Comparison of ENCODE assay signal across 11 mouse cellular contexts in the genomic region with DNA sequence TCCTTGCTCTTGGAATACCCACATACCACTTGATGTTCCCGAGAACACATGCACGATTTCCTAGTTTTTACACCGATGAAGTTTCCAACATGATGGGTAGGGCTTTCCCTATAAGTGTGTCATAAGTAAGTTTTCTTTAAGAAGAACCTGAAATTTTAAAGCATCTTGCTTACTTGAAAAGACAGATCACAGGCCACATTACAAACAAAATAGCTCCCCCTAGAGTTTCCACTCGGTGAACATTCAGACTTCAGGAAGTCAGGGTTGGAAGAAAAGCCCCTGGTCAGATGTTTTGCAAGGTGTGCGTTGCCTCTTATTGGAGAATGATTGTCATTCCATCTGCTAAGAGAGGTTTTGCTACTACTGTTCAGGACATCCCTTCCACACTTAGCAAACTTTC.
DNase-seq lines count a peak whose midpoint lies in the region; ATAC-seq lines count a peak whose summit lies in the region.
"Had no signal": no experiment of that assay in that cellular context is flagged by ENCODE, and none has a peak within 500 bp of the region (broad histone marks: within the 10 kb centered on the region; RNA-seq: fewer than 3 reads in every experiment).

No protein-coding gene starts in this region.

- peak; percentile 66 for DNase-seq in embryonic facial prominence, embryonic 11.5 days (ENCODE audit: low spot score)
- DNase-seq in embryonic facial prominence, embryonic 10.5 days (ENCODE audit: low spot score): no peak
- peak; percentile 34 for DNase-seq in limb, embryonic 11.5 days (ENCODE audit: low spot score)
- no peak for DNase-seq in limb, embryonic 10.5 days (ENCODE audit: low spot score)
- DNase-seq in embryo, embryonic 11.5 days (ENCODE audit: low read depth, low spot score): peak; percentile 24
- peak; percentile 46 for DNase-seq in lung, postnatal 14 days
- DNase-seq in B cell, adult 2 months: no peak

- 59% methylated on average over 5 of the region's 5 CpGs for WGBS in embryonic facial prominence, embryonic 11.5 days
- 61% methylated on average over 5 of the region's 5 CpGs for WGBS in embryonic facial prominence, embryonic 10.5 days
- WGBS in limb, embryonic 11.5 days: 68% methylated on average over 5 of the region's 5 CpGs
- 71% methylated on average over 5 of the region's 5 CpGs for WGBS in limb, embryonic 10.5 days

- H3K4me1 ChIP-seq in embryonic facial prominence, embryonic 11.5 days (ENCODE audit: control insufficient read depth, insufficient read depth, low read length): no peaks in the 10 kb centered on the region
- peaks cover 17% of the 10 kb centered on the region for H3K4me1 ChIP-seq in embryonic facial prominence, embryonic 10.5 days
- H3K4me1 ChIP-seq in limb, embryonic 11.5 days (ENCODE audit: control insufficient read depth, insufficient read depth, low read length): peaks cover 5% of the 10 kb centered on the region; the same call in 1 of the 2 replicates
- H3K4me1 ChIP-seq in limb, embryonic 10.5 days: peaks cover 15% of the 10 kb centered on the region

- no peaks in the 10 kb centered on the region for H3K9me3 ChIP-seq in embryonic facial prominence, embryonic 11.5 days (replicated peaks; ENCODE audit: control insufficient read depth, low read length)
- no peaks in the 10 kb centered on the region for H3K9me3 ChIP-seq in embryonic facial prominence, embryonic 10.5 days
- H3K9me3 ChIP-seq in limb, embryonic 11.5 days (ENCODE audit: control insufficient read depth, low read length): no peaks in the 10 kb centered on the region
- no peaks in the 10 kb centered on the region for H3K9me3 ChIP-seq in limb, embryonic 10.5 days (replicated peaks)
- H3K9me3 ChIP-seq: embryonic facial prominence, embryonic 15.5 days; limb, embryonic 13.5 days had no signal

- no peak overlapping the region for H3K4me3 ChIP-seq in embryonic facial prominence, embryonic 11.5 days (ENCODE audit: low read depth, low read length)
- H3K4me3 ChIP-seq in embryonic facial prominence, embryonic 10.5 days: no peak overlapping the region
- no peak overlapping the region for H3K4me3 ChIP-seq in limb, embryonic 11.5 days (ENCODE audit: low read depth, low read length)
- H3K4me3 ChIP-seq in limb, embryonic 10.5 days: no peak overlapping the region
- H3K4me3 ChIP-seq: embryonic facial prominence, embryonic 15.5 days; limb, embryonic 13.5 days had no signal

- no peaks in the 10 kb centered on the region for H3K27me3 ChIP-seq in embryonic facial prominence, embryonic 11.5 days (ENCODE audit: control insufficient read depth, insufficient read depth, low read length)
- H3K27me3 ChIP-seq in embryonic facial prominence, embryonic 10.5 days (replicated peaks; ENCODE audit: low read depth, poor library complexity, severe bottlenecking): no peaks in the 10 kb centered on the region
- no peaks in the 10 kb centered on the region for H3K27me3 ChIP-seq in limb, embryonic 11.5 days (ENCODE audit: control insufficient read depth, insufficient read depth, low read length)
- H3K27me3 ChIP-seq in limb, embryonic 10.5 days (ENCODE audit: low read depth, poor library complexity, severe bottlenecking): no peaks in the 10 kb centered on the region
- H3K27me3 ChIP-seq: CH12.LX; embryonic facial prominence, embryonic 15.5 days; limb, embryonic 13.5 days had no signal

- no peak overlapping the region for H3K9ac ChIP-seq in embryonic facial prominence, embryonic 11.5 days (replicated peaks; ENCODE audit: low read length)
- H3K9ac ChIP-seq in limb, embryonic 11.5 days (ENCODE audit: low read length): no peak overlapping the region
- H3K9ac ChIP-seq: embryonic facial prominence, embryonic 15.5 days; limb, embryonic 13.5 days had no signal

- no peak for ATAC-seq in embryonic facial prominence, embryonic 11.5 days (replicated peaks; ENCODE audit: insufficient number of reproducible peaks, low FRiP score, low TSS enrichment, low read depth)
- ATAC-seq in limb, embryonic 11.5 days (ENCODE audit: insufficient number of reproducible peaks, low FRiP score, low TSS enrichment, low read depth): no peak
- ATAC-seq in monocyte, adult 5-6 weeks (replicated peaks; ENCODE audit: insufficient number of reproducible peaks, low FRiP score, low TSS enrichment, poor library complexity, severe bottlenecking): no peak

- H3K36me3 ChIP-seq in embryonic facial prominence, embryonic 11.5 days (replicated peaks; ENCODE audit: control insufficient read depth, insufficient read depth, low read depth, low read length): no peaks in the 10 kb centered on the region
- no peaks in the 10 kb centered on the region for H3K36me3 ChIP-seq in embryonic facial prominence, embryonic 10.5 days (replicated peaks)
- H3K36me3 ChIP-seq in limb, embryonic 11.5 days (ENCODE audit: control insufficient read depth, insufficient read depth, low read length): no peaks in the 10 kb centered on the region
- no peaks in the 10 kb centered on the region for H3K36me3 ChIP-seq in limb, embryonic 10.5 days
- H3K36me3 ChIP-seq: embryonic facial prominence, embryonic 15.5 days; limb, embryonic 13.5 days had no signal

- H3K27ac ChIP-seq in embryonic facial prominence, embryonic 11.5 days (replicated peaks; ENCODE audit: low read depth, low read length): no peak overlapping the region
- H3K27ac ChIP-seq in embryonic facial prominence, embryonic 10.5 days (replicated peaks): no peak overlapping the region
- H3K27ac ChIP-seq in limb, embryonic 11.5 days (replicated peaks; ENCODE audit: low read depth, low read length): no peak overlapping the region
- no peak overlapping the region for H3K27ac ChIP-seq in limb, embryonic 10.5 days
- H3K27ac ChIP-seq: embryonic facial prominence, embryonic 15.5 days; limb, embryonic 13.5 days had no signal

- H3K4me2 ChIP-seq in embryonic facial prominence, embryonic 11.5 days (ENCODE audit: low read depth, low read length): no peak overlapping the region
- no peak overlapping the region for H3K4me2 ChIP-seq in limb, embryonic 11.5 days (ENCODE audit: low read depth, severe bottlenecking)
- H3K4me2 ChIP-seq: embryonic facial prominence, embryonic 15.5 days; limb, embryonic 13.5 days had no signal

Comparison
In these comparisons a context has a peak if more than half of its experiments do, and no peak if none do; other contexts are left out.
1. DNase-seq: peak in embryonic facial prominence, embryonic 11.5 days (single experiment), limb, embryonic 11.5 days (single experiment), embryo, embryonic 11.5 days (single experiment) and lung, postnatal 14 days (single experiment); none in embryonic facial prominence, embryonic 10.5 days (single experiment), limb, embryonic 10.5 days (single experiment) and B cell, adult 2 months (0 of 2).